20 mouse cellular contexts compared by ENCODE assay signal in the genomic region with DNA sequence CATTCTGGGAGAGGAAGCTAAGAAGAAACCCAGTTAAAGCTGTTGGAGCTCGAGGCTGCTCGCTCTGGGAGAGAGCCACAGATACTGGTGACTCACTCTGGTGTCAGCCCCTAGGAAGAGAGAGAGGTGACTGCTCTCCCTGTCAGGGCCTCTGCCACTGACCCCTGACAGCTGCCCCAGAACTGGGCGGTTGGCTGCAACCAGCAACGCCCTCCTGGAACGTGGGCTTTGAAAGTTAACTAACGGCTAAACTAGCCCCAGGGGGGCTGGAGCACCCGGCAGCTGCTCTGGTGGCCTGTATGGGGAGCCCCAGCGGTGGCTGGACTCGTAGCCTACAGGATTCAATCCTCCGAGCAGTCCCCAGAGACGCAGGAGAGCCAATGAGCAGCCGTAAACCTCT. TPM values are rescaled to one million over a fixed set of nuclear protein-coding genes. Genes with fewer than 3 reads are reported as not detected.
DNase-seq lines count a peak whose midpoint lies in the region; TF ChIP-seq lines count a peak whose summit lies in the region.
"Had no signal": no experiment of that assay in that cellular context is flagged by ENCODE, and none has a peak within 500 bp of the region (broad histone marks: within the 10 kb centered on the region; RNA-seq: fewer than 3 reads in every experiment).

No protein-coding gene starts in this region.

- peak; percentile 21 for DNase-seq in adrenal gland, adult 2 months
- no peak for DNase-seq in adrenal gland, postnatal 4 days (ENCODE audit: low spot score in 2 of 2)
- DNase-seq in lung, postnatal 10 days, result peak; percentile 13
- DNase-seq in lung, postnatal 4 days, result no peak
- DNase-seq in adrenal gland, postnatal 14 days, result peak; percentile 28
- DNase-seq in MN1 (ENCODE audit: low spot score), result no peak
- no peak for DNase-seq in kidney, postnatal 10 days
- DNase-seq: B cell, adult 2 months; cerebellum, adult 8-10 months; gastrocnemius, postnatal 36 days; heart, postnatal 36 days; kidney, adult 8-10 months; midbrain, embryonic 14.5 days; right cerebral cortex, postnatal 4 days had no signal

- no peaks in the 10 kb centered on the region for H3K36me3 ChIP-seq in myocyte (ENCODE audit: control insufficient read depth, insufficient read depth)

- peak overlapping the region; percentile 80 for H3K4me2 ChIP-seq in myocyte (ENCODE audit: low read depth)
- H3K4me2 ChIP-seq: heart, embryonic 11.5 days had no signal

- TF ChIP-seq POLR2A in myocyte (IDR thresholded peaks at IDR 0.05; ENCODE audit: insufficient read length, low read depth), result no peak

- no peak overlapping the region for H3ac ChIP-seq in myocyte (ENCODE audit: control insufficient read depth, insufficient read length)

- no peak overlapping the region for H3K4me3 ChIP-seq in myocyte

- H3K27me3 ChIP-seq in myocyte (ENCODE audit: control insufficient read depth, insufficient read depth, insufficient read length), result peaks cover 28% of the 10 kb centered on the region

- no peaks in the 10 kb centered on the region for H3K79me2 ChIP-seq in myocyte (ENCODE audit: control insufficient read depth, insufficient read depth)

TF ChIP-seq in myocyte, 11 proteins besides CTCF, POLR2A, EP300 and RAD21:
- TF ChIP-seq MYOD1 (IDR thresholded peaks at IDR 0.05; ENCODE audit: control insufficient read depth in 1 of 3, insufficient read length in 2 of 3, low read depth in 2 of 3), result peak in 2 of 3 experiments; percentile 69 to 87
- TF ChIP-seq MYOG (IDR thresholded peaks at IDR 0.05; ENCODE audit: control insufficient read depth in 1 of 3, insufficient read depth in 1 of 3, insufficient read length in 2 of 3, low read depth in 2 of 3), result peak; percentile 1 to 94 (median 88)
- TF ChIP-seq TCF12 (IDR thresholded peaks at IDR 0.05; ENCODE audit: insufficient read depth, poor library complexity, severe bottlenecking), result peak; percentile 24
- no peak for TF ChIP-seq POLR2AphosphoS2 (IDR thresholded peaks at IDR 0.05; ENCODE audit: insufficient read length, low read depth)

RNA-seq across cellular contexts. Expression of a gene that starts 3.6 kb away (rescaled TPM):
- not detected for total RNA-seq in adrenal gland, adult 2 months (2021)
- not detected in 2 replicates for polyA plus RNA-seq in adrenal gland, adult 2 months (2012; rRNA removed)
- total RNA-seq in adrenal gland, postnatal 4 days (2021), result not detected
- total RNA-seq in adrenal gland, postnatal 14 days (2021), result not detected in 2 replicates
- 0.01 TPM for polyA plus RNA-seq in myocyte (2012; fragmentation: generic; extraction: Trizol)
- total RNA-seq: gastrocnemius, postnatal 36 days; heart, postnatal 36 days; layer of hippocampus, adult 18-20 months; left cerebral cortex, adult 18-20 months had no signal
- polyA plus RNA-seq: heart, embryonic 11.5 days; urinary bladder, adult 2 months had no signal

RNA-seq across cellular contexts. Expression of a gene that starts 19.0 kb away (rescaled TPM):
- under 1 TPM; 0.49 to 0.97 TPM for total RNA-seq in adrenal gland, adult 2 months (2021)
- polyA plus RNA-seq in adrenal gland, adult 2 months (2012; rRNA removed), result 0.22 TPM in 1 of 2 replicates, not detected in the other
- total RNA-seq in adrenal gland, postnatal 4 days (2021), result 1 to 10 TPM; 1.2 to 1.5 TPM
- 0.63 and 1.6 TPM in 2 replicates for total RNA-seq in adrenal gland, postnatal 14 days (2021)
- 1.4 TPM for polyA plus RNA-seq in myocyte (2012; fragmentation: generic; extraction: Trizol)
- total RNA-seq: hindbrain, postnatal 0 days had no signal

Comparison
In these comparisons a context has a peak if more than half of its experiments do, and no peak if none do; other contexts are left out.
1. DNase-seq: peak in adrenal gland, adult 2 months (single experiment), lung, postnatal 10 days (single experiment) and adrenal gland, postnatal 14 days (single experiment); none in adrenal gland, postnatal 4 days (0 of 2), lung, postnatal 4 days (0 of 2), MN1 (single experiment) and kidney, postnatal 10 days (single experiment).